Mouse (Mus musculus): ENCODE results near the gene Casz1.

Casz1 gene

GRCm38 (mm10) chr4:148879631-148880030, 75.4 kb downstream of the Casz1 start:
- no peak for DNase-seq

- peak; percentile 95 for DNase-seq
These were observed 76.9 kb downstream of the Casz1 start for GRCm38 (mm10) chr4:148881001-148881669.

- no peak for DNase-seq
These were observed 77.6 kb downstream of the Casz1 start for GRCm38 (mm10) chr4:148881838-148882237.

GRCm38 (mm10) chr4:148882360-148882929, 78.2 kb downstream of the Casz1 start:
- DNase-seq: no peak

- no peak for DNase-seq
These were observed 80.4 kb downstream of the Casz1 start for GRCm38 (mm10) chr4:148884596-148884995.

GRCm38 (mm10) chr4:148885401-148885800, 81.2 kb downstream of the Casz1 start:
- no peak for DNase-seq

GRCm38 (mm10) chr4:148885921-148886540, 81.8 kb downstream of the Casz1 start:
- no peak for DNase-seq

GRCm38 (mm10) chr4:148888229-148888628, 84.0 kb downstream of the Casz1 start:
- DNase-seq: peak; percentile 58

GRCm38 (mm10) chr4:148889011-148889410, 84.8 kb downstream of the Casz1 start:
- peak; percentile 91 for DNase-seq

- no peak for DNase-seq
These were observed 86.2 kb downstream of the Casz1 start for GRCm38 (mm10) chr4:148890442-148890841.

- peak; percentile 81 for DNase-seq
These were observed 86.9 kb downstream of the Casz1 start for GRCm38 (mm10) chr4:148890892-148891838.

- no peak for DNase-seq
These were observed 91.9 kb downstream of the Casz1 start for GRCm38 (mm10) chr4:148896125-148896524.

- no peak for DNase-seq
These were observed 95.7 kb downstream of the Casz1 start for GRCm38 (mm10) chr4:148899927-148900294.

- peak; percentile 96 for DNase-seq
These were observed 96.3 kb downstream of the Casz1 start for GRCm38 (mm10) chr4:148900295-148901211.

- no peak for DNase-seq
These were observed 97.2 kb downstream of the Casz1 start for GRCm38 (mm10) chr4:148901275-148902052.

GRCm38 (mm10) chr4:148902919-148903727, 98.9 kb downstream of the Casz1 start:
- peak; percentile 74 for DNase-seq

- no peak for DNase-seq
These were observed 101.1 kb downstream of the Casz1 start for GRCm38 (mm10) chr4:148905295-148905694.

GRCm38 (mm10) chr4:148906806-148907205, 102.6 kb downstream of the Casz1 start:
- no peak for DNase-seq

GRCm38 (mm10) chr4:148908214-148908681, 104.0 kb downstream of the Casz1 start:
- DNase-seq: no peak

Data from retina, postnatal 1 day (tissue).